Mouse (Mus musculus): Measurements from ENCODE around the gene Eml6. TPM values are rescaled to one million over a fixed set of nuclear protein-coding genes. Genes with fewer than 3 reads are reported as not detected.
A peak's percentile ranks its signal among the peaks of the same experiment; 100 is the strongest.

Eml6 gene
- 3.1 and 4.0 TPM in 2 replicates for polyA plus RNA-seq (2015; fragmentation: Nextera tagmentation; extraction: Ambion mirVana)

DNA sequence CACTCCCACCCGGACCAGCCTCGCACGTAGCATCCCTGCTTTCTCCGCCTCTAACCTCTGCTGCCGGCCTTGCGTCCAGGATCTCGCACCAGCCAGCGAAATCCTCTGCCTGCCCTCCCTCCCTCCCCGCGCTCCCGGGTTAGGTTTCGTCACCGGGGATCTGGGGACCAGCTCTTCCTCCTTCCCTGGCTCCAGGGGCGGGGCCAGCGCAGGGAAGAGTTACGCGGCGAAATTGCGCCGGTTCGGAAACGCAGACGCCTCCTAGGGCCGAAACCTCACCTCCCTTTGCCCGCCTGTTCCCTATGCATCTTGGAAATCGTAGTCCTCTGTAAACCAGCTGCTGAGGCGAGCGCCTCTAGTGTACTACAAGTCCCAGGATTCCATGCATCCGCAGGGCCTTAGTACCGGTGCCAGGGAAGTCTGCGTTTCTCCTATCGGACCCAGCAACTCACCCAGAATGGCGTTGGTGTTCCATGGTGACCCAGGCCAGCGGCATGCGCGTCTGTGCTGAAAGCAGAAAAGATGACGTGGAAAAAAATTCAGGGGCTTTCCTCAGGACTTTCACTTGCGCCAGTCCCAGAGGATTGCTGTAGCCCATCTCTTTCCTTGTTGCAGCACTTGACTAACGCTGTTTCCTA is at the start of gene Eml6:
Eml6 (minus strand) TSS at position 199 of the 638 bp plus-strand sequence.
- WGBS: under 1% methylated on average over 39 of the region's 39 CpGs
- peaks cover 16% of the 10 kb centered on the region for H3K27me3 ChIP-seq

DNA sequence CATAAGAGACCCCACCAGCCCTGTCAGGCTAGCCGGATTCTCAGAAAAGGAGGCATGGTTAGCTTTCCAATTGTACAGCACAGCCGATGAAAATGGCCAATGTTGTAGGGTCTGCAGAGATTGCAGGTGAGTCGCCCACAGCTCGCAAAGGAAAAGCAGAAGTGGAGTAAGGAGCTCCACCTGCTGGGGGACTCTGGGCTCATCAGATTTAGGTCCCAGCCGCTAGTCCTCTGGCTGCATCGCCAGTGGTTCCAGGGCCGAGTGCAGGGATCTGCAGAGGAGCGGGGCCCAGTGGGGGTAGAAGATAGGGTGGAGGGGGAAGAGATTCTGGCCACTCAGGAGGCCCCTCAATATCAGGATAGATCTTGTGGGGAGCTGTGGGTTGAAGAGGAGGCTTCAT is 31.5 kb upstream of the Eml6 start:
- no peak for ATAC-seq
- no peak overlapping the region for H3K27ac ChIP-seq
- 52% methylated on average over 8 of the region's 8 CpGs for WGBS

More for the DNA sequence above, at the start of gene Eml6:
- H3K9me3 ChIP-seq: no peaks in the 10 kb centered on the region
- peak within 1 kb of the TSS; percentile 99 for H3K4me2 ChIP-seq (replicated peaks)
- no peaks in the 10 kb centered on the region for H3K36me3 ChIP-seq
- peak within 1 kb of the TSS; percentile 90 for H3K27ac ChIP-seq
- peak within 1 kb of the TSS; percentile 70 for H3K4me3 ChIP-seq (replicated peaks)
- peak; percentile 100 for ATAC-seq
- H3K9ac ChIP-seq (replicated peaks): peak within 1 kb of the TSS; percentile 78
- H3K4me1 ChIP-seq (replicated peaks): peaks cover 23% of the 10 kb centered on the region; the same call in 1 of the 2 replicates

DNA sequence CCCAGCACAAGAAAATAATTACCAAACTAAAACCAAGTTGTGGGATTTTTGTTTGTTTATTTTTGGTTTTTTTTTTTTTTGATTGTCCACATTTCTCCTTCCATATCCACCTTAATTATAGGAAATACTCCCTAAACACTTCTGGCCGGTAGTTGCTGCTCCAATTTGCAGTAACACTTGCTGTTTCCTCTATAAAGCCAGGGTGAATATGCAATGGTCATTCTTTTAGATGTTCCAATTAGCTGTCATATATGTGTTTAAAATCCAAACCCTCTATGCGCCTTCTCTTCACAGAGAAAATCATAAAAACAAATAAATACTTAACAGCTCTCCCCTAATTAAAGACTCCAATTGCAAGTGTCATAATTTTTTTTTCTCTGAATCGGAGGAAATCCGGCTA is 689 bp downstream of the Eml6 start:
- peak overlapping the region; percentile 90 for H3K27ac ChIP-seq
- H3K4me2 ChIP-seq (replicated peaks): peak overlapping the region; percentile 99
- peak overlapping the region; percentile 70 for H3K4me3 ChIP-seq (replicated peaks)
- H3K9me3 ChIP-seq: no peaks in the 10 kb centered on the region
- peaks cover 16% of the 10 kb centered on the region for H3K27me3 ChIP-seq
- H3K9ac ChIP-seq (replicated peaks): peak overlapping the region; percentile 78
- WGBS: 5% methylated on average over 4 of the region's 4 CpGs
- peaks cover 23% of the 10 kb centered on the region; the same call in 1 of the 2 replicates for H3K4me1 ChIP-seq (replicated peaks)
- H3K36me3 ChIP-seq: no peaks in the 10 kb centered on the region
- ATAC-seq: no peak

More for the DNA sequence above, 31.5 kb upstream of the Eml6 start:
- no peaks in the 10 kb centered on the region for H3K4me1 ChIP-seq (replicated peaks)
- H3K36me3 ChIP-seq: no peaks in the 10 kb centered on the region
- no peaks in the 10 kb centered on the region for H3K9me3 ChIP-seq
- no peak overlapping the region for H3K4me3 ChIP-seq (replicated peaks)
- H3K9ac ChIP-seq (replicated peaks): no peak overlapping the region
- H3K27me3 ChIP-seq: no peaks in the 10 kb centered on the region
- H3K4me2 ChIP-seq (replicated peaks): no peak overlapping the region

DNA sequence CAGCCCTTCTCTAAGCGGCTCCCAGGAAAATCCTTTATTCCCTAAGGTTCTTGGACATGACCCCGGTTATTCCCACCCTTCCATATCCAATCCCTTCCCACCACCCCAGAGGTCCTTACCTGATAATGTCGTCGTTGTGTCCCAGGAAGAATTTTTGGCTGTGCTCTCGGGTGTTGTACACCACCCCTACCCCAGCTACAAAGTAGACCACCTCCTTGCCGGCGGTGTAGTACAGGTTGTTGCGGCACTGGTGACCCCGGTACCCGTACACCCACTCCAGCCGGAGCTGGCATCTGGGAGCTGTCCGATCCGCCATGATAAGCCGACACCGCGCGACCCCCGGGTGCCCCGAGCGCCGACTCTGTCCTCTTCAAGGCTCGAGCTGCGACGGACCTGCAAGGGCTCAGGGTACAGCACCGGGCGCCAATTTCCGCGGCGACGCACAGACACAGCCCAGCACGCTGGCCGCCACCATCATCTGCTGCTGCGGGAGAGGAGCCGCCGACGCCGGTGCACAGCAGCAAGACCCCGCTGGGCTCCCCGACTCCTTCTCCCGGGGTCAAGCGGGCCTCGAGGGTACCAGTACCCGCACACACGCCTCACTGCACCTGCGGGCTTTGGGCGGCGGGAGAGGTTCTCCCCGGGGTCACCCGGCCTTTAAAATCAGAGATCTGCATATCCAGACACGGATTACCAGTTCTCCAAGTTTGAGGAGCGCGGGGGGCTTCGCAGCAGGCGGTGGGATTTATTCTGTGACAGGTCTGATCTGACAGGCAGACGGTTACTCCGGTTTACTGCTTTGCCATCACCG is 1.4 kb downstream of the Eml6 start:
- no peaks in the 10 kb centered on the region for H3K9me3 ChIP-seq
- peak overlapping the region; percentile 99 for H3K4me2 ChIP-seq (replicated peaks)
- H3K4me1 ChIP-seq (replicated peaks): peaks cover 23% of the 10 kb centered on the region; the same call in 1 of the 2 replicates
- ATAC-seq: peak; percentile 14
- under 1% methylated on average over 57 of the region's 57 CpGs for WGBS
- H3K27me3 ChIP-seq: peaks cover 16% of the 10 kb centered on the region
- peak overlapping the region; percentile 70 for H3K4me3 ChIP-seq (replicated peaks)
- peak overlapping the region; percentile 78 for H3K9ac ChIP-seq (replicated peaks)
- H3K36me3 ChIP-seq: no peaks in the 10 kb centered on the region
- peak overlapping the region; percentile 66 for H3K27ac ChIP-seq

- WGBS: 78% methylated on average over 2 of the region's 2 CpGs
- H3K27ac ChIP-seq: no peak overlapping the region
These were observed 39.6 kb downstream of the Eml6 start for GRCm38 (mm10) chr11:29986257-29986656.

DNA sequence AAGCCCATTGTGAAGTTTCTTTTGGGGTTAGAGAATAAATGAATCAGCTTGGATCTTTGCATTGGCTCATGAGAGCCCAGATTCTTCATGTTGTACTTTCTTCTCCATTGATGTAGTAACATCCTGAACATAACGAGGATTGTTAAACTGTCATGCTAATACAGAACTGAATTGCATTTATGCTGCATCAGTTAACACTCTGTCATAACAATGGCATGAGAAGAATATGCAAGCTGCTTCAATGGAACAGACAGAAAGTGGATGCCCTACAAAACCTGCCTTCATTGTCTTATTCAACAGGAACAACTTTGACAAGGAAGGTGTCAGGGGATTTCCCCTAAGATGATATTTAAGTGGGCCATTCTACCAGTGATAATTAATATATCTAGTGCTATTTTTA is 57.0 kb downstream of the Eml6 start:
- Histone ChIP-seq H3K27me3 (no peaks in the 10 kb centered on the region), H3K9me3 (no peaks in the 10 kb centered on the region), H3K36me3 (no peaks in the 10 kb centered on the region), H3K4me2 (replicated peaks) (no peak overlapping the region), H3K27ac (no peak overlapping the region), H3K9ac (replicated peaks) (no peak overlapping the region), H3K4me1 (replicated peaks) (no peaks in the 10 kb centered on the region), H3K4me3 (replicated peaks) (no peak overlapping the region)
- ATAC-seq: no peak
- 62% methylated on average over 1 of the region's 1 CpGs for WGBS

More at GRCm38 (mm10) chr11:29986257-29986656, 39.6 kb downstream of the Eml6 start:
- no peaks in the 10 kb centered on the region for H3K27me3 ChIP-seq
- no peak overlapping the region for H3K9ac ChIP-seq (replicated peaks)
- no peak overlapping the region for H3K4me2 ChIP-seq (replicated peaks)
- H3K4me1 ChIP-seq (replicated peaks): no peaks in the 10 kb centered on the region
- H3K36me3 ChIP-seq: no peaks in the 10 kb centered on the region
- no peak overlapping the region for H3K4me3 ChIP-seq (replicated peaks)
- no peak for ATAC-seq
- H3K9me3 ChIP-seq: no peaks in the 10 kb centered on the region

GRCm38 (mm10) chr11:29959366-29959765 is 66.5 kb downstream of the Eml6 start:
- H3K4me1 ChIP-seq (replicated peaks): no peaks in the 10 kb centered on the region
- H3K27ac ChIP-seq: no peak overlapping the region
- WGBS: 94% methylated on average over 5 of the region's 5 CpGs
- H3K9ac ChIP-seq (replicated peaks): no peak overlapping the region
- no peak overlapping the region for H3K4me2 ChIP-seq (replicated peaks)
- no peaks in the 10 kb centered on the region for H3K27me3 ChIP-seq
- H3K36me3 ChIP-seq: no peaks in the 10 kb centered on the region
- H3K4me3 ChIP-seq (replicated peaks): no peak overlapping the region
- no peaks in the 10 kb centered on the region for H3K9me3 ChIP-seq
- ATAC-seq: no peak

DNA sequence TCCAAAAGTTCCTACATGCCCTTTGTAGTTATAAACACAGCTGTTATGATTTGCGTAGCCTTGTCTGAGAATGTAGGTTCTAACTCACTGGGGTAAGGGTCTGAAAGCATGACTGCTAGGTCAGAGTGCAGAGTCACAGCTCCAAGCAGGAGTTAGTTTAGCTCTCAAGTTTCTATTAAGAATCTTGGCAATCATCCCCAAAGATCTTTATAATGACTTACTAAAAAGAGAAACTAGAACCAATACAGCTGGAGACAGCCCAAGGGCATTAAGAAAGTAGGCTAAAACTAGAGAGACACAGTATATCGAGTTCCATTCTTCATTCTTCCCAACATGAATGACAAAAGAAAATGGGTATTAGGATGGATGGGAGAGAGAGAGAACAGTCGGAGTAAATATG is 81.2 kb downstream of the Eml6 start:
- no peak overlapping the region for H3K4me2 ChIP-seq (replicated peaks)
- H3K27ac ChIP-seq: no peak overlapping the region
- no peak for ATAC-seq
- H3K4me3 ChIP-seq (replicated peaks): no peak overlapping the region
- H3K27me3 ChIP-seq: no peaks in the 10 kb centered on the region
- no peaks in the 10 kb centered on the region for H3K4me1 ChIP-seq (replicated peaks)
- no peaks in the 10 kb centered on the region for H3K36me3 ChIP-seq
- 0 out of 2 replicates have a peak, but pooled peaks cover 5% of the 10 kb centered on the region for H3K9me3 ChIP-seq
- no peak overlapping the region for H3K9ac ChIP-seq (replicated peaks)
- WGBS: 88% methylated on average over 3 of the region's 3 CpGs

DNA sequence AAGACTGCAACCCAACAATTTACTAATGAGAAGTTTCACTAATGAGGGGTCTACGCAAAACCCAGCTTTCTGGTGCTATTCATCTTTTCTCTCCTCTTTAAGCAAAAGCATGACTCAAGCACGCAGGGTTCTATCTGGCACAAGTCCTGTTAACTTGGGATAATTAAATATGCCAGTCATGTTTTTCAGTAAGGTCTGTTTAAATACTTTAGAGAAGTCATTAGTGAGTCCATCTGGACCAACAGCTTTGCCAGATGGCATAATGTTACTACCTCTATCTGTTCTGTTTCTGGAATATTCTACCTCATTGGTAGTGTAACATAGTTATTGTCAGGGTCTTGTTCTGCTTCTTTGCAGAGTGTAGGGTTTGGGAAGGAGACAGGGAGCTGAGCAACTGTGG is 101.5 kb downstream of the Eml6 start:
- H3K27ac ChIP-seq: no peak overlapping the region
- no peaks in the 10 kb centered on the region for H3K36me3 ChIP-seq
- ATAC-seq: no peak
- H3K27me3 ChIP-seq: no peaks in the 10 kb centered on the region
- 79% methylated on average over 2 of the region's 2 CpGs for WGBS
- H3K9ac ChIP-seq (replicated peaks): no peak overlapping the region
- H3K4me1 ChIP-seq (replicated peaks): no peaks in the 10 kb centered on the region
- H3K4me3 ChIP-seq (replicated peaks): no peak overlapping the region
- H3K9me3 ChIP-seq: no peaks in the 10 kb centered on the region
- no peak overlapping the region for H3K4me2 ChIP-seq (replicated peaks)

DNA sequence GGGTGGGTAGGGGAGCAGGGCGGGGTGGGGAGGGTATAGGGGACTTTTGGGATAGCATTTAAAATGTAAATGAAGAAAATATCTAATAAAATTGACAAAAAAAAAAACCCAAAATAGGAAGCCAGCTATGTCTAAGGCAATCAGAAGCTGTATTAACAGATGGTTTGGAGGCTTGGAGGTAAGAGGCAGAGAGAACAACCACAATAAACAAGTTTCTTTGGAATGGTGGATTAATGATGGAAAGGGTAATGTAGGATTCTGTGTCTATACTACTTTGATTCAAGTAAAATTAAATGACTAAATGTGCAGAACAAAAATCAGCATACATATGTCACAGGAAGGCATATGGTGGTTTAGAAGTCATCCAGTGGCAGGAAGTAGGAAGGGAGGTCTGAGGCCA is 102.0 kb downstream of the Eml6 start:
- H3K4me3 ChIP-seq (replicated peaks): no peak overlapping the region
- no peak overlapping the region for H3K27ac ChIP-seq
- ATAC-seq: no peak
- H3K9ac ChIP-seq (replicated peaks): no peak overlapping the region
- H3K36me3 ChIP-seq: no peaks in the 10 kb centered on the region
- H3K4me1 ChIP-seq (replicated peaks): no peaks in the 10 kb centered on the region
- H3K9me3 ChIP-seq: no peaks in the 10 kb centered on the region
- no peaks in the 10 kb centered on the region for H3K27me3 ChIP-seq
- no peak overlapping the region for H3K4me2 ChIP-seq (replicated peaks)
- 83% methylated on average over 1 of the region's 1 CpGs for WGBS

DNA sequence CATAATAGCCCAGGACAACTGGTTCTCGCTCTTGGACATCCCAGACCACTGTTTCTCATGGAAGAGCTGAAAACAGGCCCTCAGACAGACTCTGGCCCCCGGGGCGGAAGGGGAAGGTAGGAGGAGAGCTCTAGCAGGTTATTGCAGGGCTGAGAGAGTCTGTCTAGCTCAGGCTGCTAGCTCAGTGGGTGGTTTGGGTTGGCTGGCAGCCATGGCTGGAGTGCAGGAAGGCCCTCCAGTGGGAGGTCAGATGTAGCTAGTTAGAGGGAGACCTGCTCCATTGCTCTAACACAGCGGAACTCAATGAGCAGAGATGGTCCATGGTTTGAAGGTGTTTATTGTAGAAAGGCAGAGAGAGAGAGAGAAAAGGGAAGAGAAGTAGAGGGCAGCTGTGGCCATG is 112.7 kb downstream of the Eml6 start:
- 0 out of 2 replicates have a peak, but pooled peaks cover 5% of the 10 kb centered on the region for H3K4me1 ChIP-seq (replicated peaks)
- H3K4me2 ChIP-seq (replicated peaks): no peak overlapping the region
- no peak overlapping the region for H3K4me3 ChIP-seq (replicated peaks)
- no peaks in the 10 kb centered on the region for H3K27me3 ChIP-seq
- H3K27ac ChIP-seq: no peak overlapping the region
- no peak overlapping the region for H3K9ac ChIP-seq (replicated peaks)
- WGBS: 87% methylated on average over 4 of the region's 4 CpGs
- ATAC-seq: no peak
- no peaks in the 10 kb centered on the region for H3K36me3 ChIP-seq
- H3K9me3 ChIP-seq: no peaks in the 10 kb centered on the region

- ATAC-seq: peak; percentile 50; the same call in 1 of the 2 replicates
- H3K4me2 ChIP-seq (replicated peaks): no peak overlapping the region
- H3K4me1 ChIP-seq (replicated peaks): 0 out of 2 replicates have a peak, but pooled peaks cover 5% of the 10 kb centered on the region
- no peaks in the 10 kb centered on the region for H3K9me3 ChIP-seq
- no peaks in the 10 kb centered on the region for H3K36me3 ChIP-seq
- H3K9ac ChIP-seq (replicated peaks): no peak overlapping the region
- H3K27ac ChIP-seq: no peak overlapping the region
- no peaks in the 10 kb centered on the region for H3K27me3 ChIP-seq
- no peak overlapping the region for H3K4me3 ChIP-seq (replicated peaks)
These were observed 116.5 kb downstream of the Eml6 start for GRCm38 (mm10) chr11:29909330-29909729.
